Mouse (Mus musculus): ENCODE measurements around the gene Adamts4. TPM values are rescaled to one million over a fixed set of nuclear protein-coding genes. Genes with fewer than 3 reads are reported as not detected.
A peak's percentile ranks its signal among the peaks of the same experiment; 100 is the strongest.

Adamts4 gene
- total RNA-seq (2018; cell fraction: chromatin; rRNA removed): 10 to 100 TPM in 3 of 26 experiments, 1 to 10 TPM in 5, under 1 TPM in 6, not detected in 12; 0.19 to 61.4 (median 1.3) TPM
- 10 to 100 TPM in 1 of 26 experiments, 1 to 10 TPM in 3, under 1 TPM in 17, not detected in 5; 0.03 to 27.9 (median 0.11) TPM for total RNA-seq (2018; cell fraction: cytosol; rRNA removed)
- 10 to 100 TPM in 3 of 26 experiments, 1 to 10 TPM in 3, under 1 TPM in 13, not detected in 7; 0.11 to 67.7 (median 0.33) TPM for total RNA-seq (2018; cell fraction: nucleus; rRNA removed)
- polyA plus RNA-seq (2018): 0.04 TPM in 1 of 3 replicates, not detected in the others

- no peak within 1 kb of the TSS for H3K4me3 ChIP-seq (ENCODE audit: inconsistent target)
Observed at GRCm38 (mm10) chr1:171249913-171250600, at the start of gene Adamts4. Gene Adamts4, plus strand, starts transcription at chr1:171250421.

DNA sequence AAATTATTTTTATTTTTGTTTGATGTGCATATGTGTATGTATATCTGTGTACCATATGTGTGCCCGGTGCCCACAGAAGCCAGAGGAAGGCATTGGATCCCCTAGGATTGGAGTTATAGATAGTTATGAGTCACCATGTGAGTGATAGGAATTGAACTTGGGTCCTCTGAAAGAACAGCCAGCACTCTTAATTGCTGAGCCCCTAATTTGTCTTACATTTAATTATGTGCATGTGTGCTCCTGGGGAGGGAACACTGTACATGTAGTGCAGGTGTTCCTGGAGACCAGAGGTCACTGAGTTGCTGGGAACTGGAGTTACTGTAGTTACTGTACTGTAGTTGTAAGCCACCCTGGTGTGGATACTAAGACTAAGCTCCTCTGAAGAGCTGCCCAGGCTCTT lies 49.5 kb upstream of the Adamts4 start:
- Histone ChIP-seq H3K36me3 (ENCODE audit: inconsistent target) (no peaks in the 10 kb centered on the region), H3K4me3 (ENCODE audit: inconsistent target) (no peak overlapping the region), H3K79me2 (ENCODE audit: inconsistent target) (no peaks in the 10 kb centered on the region), H3K27ac (no peak overlapping the region)
- WGBS (ENCODE audit: missing documents): 100% methylated on average over 1 of the region's 1 CpGs

More at GRCm38 (mm10) chr1:171249913-171250600, at the start of gene Adamts4:
- 35% methylated on average over 5 of the region's 5 CpGs for WGBS (ENCODE audit: missing documents)
- no peak within 1 kb of the TSS for H3K27ac ChIP-seq
- peaks cover 18% of the 10 kb centered on the region for H3K79me2 ChIP-seq (ENCODE audit: inconsistent target)
- H3K36me3 ChIP-seq (ENCODE audit: inconsistent target): 0 out of 2 replicates have a peak, but pooled peaks cover 4% of the 10 kb centered on the region

- Histone ChIP-seq H3K79me2 (ENCODE audit: inconsistent target) (no peaks in the 10 kb centered on the region), H3K36me3 (ENCODE audit: inconsistent target) (no peaks in the 10 kb centered on the region), H3K27ac (no peak overlapping the region), H3K4me3 (ENCODE audit: inconsistent target) (no peak overlapping the region)
- 71% methylated on average over 7 of the region's 11 CpGs for WGBS (ENCODE audit: missing documents)
Observed at GRCm38 (mm10) chr1:171203471-171204248, 46.6 kb upstream of the Adamts4 start.

- Histone ChIP-seq H3K36me3 (ENCODE audit: inconsistent target) (no peaks in the 10 kb centered on the region), H3K27ac (no peak overlapping the region), H3K4me3 (ENCODE audit: inconsistent target) (no peak overlapping the region), H3K79me2 (ENCODE audit: inconsistent target) (no peaks in the 10 kb centered on the region)
- WGBS (ENCODE audit: missing documents): 96% methylated on average over 7 of the region's 7 CpGs
Observed at GRCm38 (mm10) chr1:171204249-171204644, 46.0 kb upstream of the Adamts4 start.

GRCm38 (mm10) chr1:171205704-171206493 lies 44.3 kb upstream of the Adamts4 start:
- Histone ChIP-seq H3K79me2 (ENCODE audit: inconsistent target) (no peaks in the 10 kb centered on the region), H3K36me3 (ENCODE audit: inconsistent target) (no peaks in the 10 kb centered on the region), H3K27ac (no peak overlapping the region), H3K4me3 (ENCODE audit: inconsistent target) (no peak overlapping the region)
- 77% methylated on average over 6 of the region's 6 CpGs for WGBS (ENCODE audit: missing documents)

GRCm38 (mm10) chr1:171209409-171209808 lies 40.8 kb upstream of the Adamts4 start:
- no peaks in the 10 kb centered on the region for H3K79me2 ChIP-seq (ENCODE audit: inconsistent target)
- 28% methylated on average over 3 of the region's 4 CpGs for WGBS (ENCODE audit: missing documents)
- H3K4me3 ChIP-seq (ENCODE audit: inconsistent target): no peak overlapping the region
- no peak overlapping the region for H3K27ac ChIP-seq
- no peaks in the 10 kb centered on the region for H3K36me3 ChIP-seq (ENCODE audit: inconsistent target)

DNA sequence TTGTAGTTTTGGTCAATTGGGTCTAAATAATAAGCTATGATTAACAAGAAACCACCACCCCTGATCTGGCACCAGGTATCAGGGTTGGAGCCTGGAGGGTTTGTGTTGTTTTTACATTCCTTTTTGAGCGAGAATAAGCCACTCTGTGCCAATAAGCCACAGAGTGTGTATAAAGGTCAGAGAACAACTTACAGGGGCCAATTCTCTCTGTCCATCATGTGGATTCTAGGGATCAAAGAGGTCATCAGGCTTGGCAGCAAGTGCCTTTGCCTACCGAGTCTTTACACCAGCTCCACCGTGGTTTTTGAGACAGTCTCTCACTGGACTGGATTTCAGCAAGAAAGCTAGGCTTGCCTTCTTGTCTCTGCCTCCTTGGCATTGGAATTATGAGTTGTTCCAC lies 37.4 kb upstream of the Adamts4 start:
- Histone ChIP-seq H3K79me2 (ENCODE audit: inconsistent target) (no peaks in the 10 kb centered on the region), H3K4me3 (ENCODE audit: inconsistent target) (no peak overlapping the region), H3K27ac (no peak overlapping the region), H3K36me3 (ENCODE audit: inconsistent target) (no peaks in the 10 kb centered on the region)
- 96% methylated on average over 3 of the region's 3 CpGs for WGBS (ENCODE audit: missing documents)

DNA sequence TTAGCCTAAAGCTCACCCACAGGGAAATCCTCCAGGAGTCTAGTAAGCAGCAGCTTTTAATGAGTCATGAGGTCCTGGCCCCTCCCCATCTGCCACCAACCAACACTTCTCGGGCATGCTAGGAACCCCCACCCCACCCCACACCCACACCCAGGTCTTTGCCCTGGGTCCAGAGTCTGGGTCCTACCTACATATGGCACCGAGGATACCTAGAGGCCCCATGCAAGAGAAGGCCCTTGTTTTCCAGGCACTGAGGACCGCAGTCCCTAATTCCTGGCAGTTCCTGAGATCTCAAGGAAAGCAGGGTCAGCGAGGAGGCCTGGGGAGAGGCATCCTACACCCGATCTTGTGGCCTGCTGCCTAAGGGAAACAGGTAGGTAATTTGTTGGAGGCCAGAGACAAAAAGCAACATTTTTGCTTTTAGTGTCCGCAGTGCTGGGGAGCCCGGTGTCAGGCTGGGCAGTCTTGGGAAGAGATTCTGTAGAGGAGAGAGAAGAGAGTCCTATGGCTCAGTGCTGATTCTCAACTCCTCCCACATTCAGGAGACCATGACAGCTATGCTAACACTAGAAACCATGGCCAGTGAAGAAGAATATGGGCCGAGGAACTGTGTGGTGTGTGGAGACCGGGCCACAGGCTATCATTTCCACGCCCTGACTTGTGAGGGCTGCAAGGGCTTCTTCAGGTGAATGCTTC lies 36.3 kb upstream of the Adamts4 start, which contains the start of gene Nr1i3:
Gene Nr1i3, plus strand, starts transcription at position 170 of the 696 bp plus-strand sequence.
- Histone ChIP-seq H3K4me3 (ENCODE audit: inconsistent target) (no peak within 1 kb of the TSS), H3K27ac (no peak within 1 kb of the TSS), H3K36me3 (ENCODE audit: inconsistent target) (peaks cover 8% of the 10 kb centered on the region; the same call in 1 of the 2 replicates), H3K79me2 (ENCODE audit: inconsistent target) (no peaks in the 10 kb centered on the region)
- WGBS (ENCODE audit: missing documents): 95% methylated on average over 10 of the region's 10 CpGs

DNA sequence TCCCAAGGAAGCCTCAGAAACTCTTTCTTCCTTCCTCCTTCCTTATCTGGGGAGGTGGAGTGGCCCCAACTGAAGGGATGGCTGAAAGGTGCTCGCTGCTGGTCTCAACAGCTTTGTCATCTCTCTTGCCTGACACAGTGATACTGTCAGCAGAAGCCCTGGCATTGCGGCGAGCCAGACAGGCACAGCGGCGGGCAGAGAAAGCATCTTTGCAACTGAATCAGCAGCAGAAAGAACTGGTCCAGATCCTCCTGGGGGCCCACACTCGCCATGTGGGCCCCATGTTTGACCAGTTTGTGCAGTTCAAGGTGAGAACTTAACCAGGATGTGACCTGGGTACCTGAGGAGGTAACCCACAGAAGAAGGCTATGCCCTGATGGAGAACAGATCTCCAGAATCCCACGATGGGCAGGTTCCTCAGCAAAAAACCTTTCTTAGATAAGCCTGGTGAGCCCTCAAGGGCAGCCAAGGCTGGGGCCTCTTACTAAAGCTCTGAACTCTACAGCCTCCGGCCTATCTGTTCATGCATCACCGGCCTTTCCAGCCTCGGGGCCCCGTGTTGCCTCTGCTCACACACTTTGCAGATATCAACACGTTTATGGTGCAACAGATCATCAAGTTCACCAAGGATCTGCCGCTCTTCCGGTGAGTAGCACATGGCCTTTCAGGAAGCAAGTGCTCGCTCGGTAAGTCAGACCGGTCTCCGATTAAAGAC lies 33.8 kb upstream of the Adamts4 start:
- peaks cover 5% of the 10 kb centered on the region; the same call in 1 of the 2 replicates for H3K79me2 ChIP-seq (ENCODE audit: inconsistent target)

GRCm38 (mm10) chr1:171220871-171221270 lies 29.4 kb upstream of the Adamts4 start:
- WGBS (ENCODE audit: missing documents): 16% methylated on average over 10 of the region's 10 CpGs
- Histone ChIP-seq H3K4me3 (ENCODE audit: inconsistent target) (no peak overlapping the region; the same call in 1 of the 2 replicates), H3K36me3 (ENCODE audit: inconsistent target) (peaks cover 23% of the 10 kb centered on the region), H3K79me2 (ENCODE audit: inconsistent target) (peaks cover 10% of the 10 kb centered on the region; the same call in 1 of the 2 replicates), H3K27ac (peak overlapping the region; percentile 73)

More for the DNA sequence above, 33.8 kb upstream of the Adamts4 start:
- Histone ChIP-seq H3K36me3 (ENCODE audit: inconsistent target) (peaks cover 23% of the 10 kb centered on the region), H3K27ac (no peak overlapping the region), H3K4me3 (ENCODE audit: inconsistent target) (no peak overlapping the region)
- 87% methylated on average over 18 of the region's 18 CpGs for WGBS (ENCODE audit: missing documents)

- WGBS (ENCODE audit: missing documents): 10% methylated on average over 22 of the region's 22 CpGs
- peak overlapping the region; percentile 88 for H3K4me3 ChIP-seq (ENCODE audit: inconsistent target)
- H3K79me2 ChIP-seq (ENCODE audit: inconsistent target): peaks cover 10% of the 10 kb centered on the region; the same call in 1 of the 2 replicates
- H3K36me3 ChIP-seq (ENCODE audit: inconsistent target): peaks cover 23% of the 10 kb centered on the region
- H3K27ac ChIP-seq: peak overlapping the region; percentile 73
Observed at GRCm38 (mm10) chr1:171221281-171222193, 28.7 kb upstream of the Adamts4 start.

Data from macrophage (primary cell).